Mouse (Mus musculus) lung, adult 2 months (tissue): ENCODE results near the gene Scnn1a. TPM values are rescaled to one million over a fixed set of nuclear protein-coding genes. Genes with fewer than 3 reads are reported as not detected.
"Not testable (repeated sequence)": the region's sequence is repeated elsewhere in the genome, so short reads cannot be mapped to it uniquely, and the experiment has no call there.

Source experiments
- DNase-seq: peaks from one replicate; pipeline ENCODE4 v3.0.0; 2022
- H3K4me1 ChIP-seq: fragments of 200-500 bp; 2 replicates; pipeline ENCODE4 v1.6.1; 2011; ENCODE audit warnings: low read length; ENCODE audit not compliant: control insufficient read depth, insufficient read depth
- H3K4me3 ChIP-seq: fragments of 200-500 bp; replicated peaks from 2 replicates; pipeline ENCODE3; 2011; ENCODE audit warnings: low read depth, mild to moderate bottlenecking, control low read depth, low read length; ENCODE audit errors: extremely low read depth
- CTCF ChIP-seq: fragments of 200-500 bp; IDR thresholded peaks from 2 replicates; pipeline ENCODE4 v1.5.1; 2011; ENCODE audit warnings: mild to moderate bottlenecking, low read length, control low read depth; ENCODE audit not compliant: insufficient read depth
- POLR2A ChIP-seq: fragments of 200-500 bp; IDR thresholded peaks from 2 replicates; pipeline ENCODE4 v1.6.1; 2011; ENCODE audit warnings: low read depth, mild to moderate bottlenecking, control low read depth, low read length, borderline replicate concordance; ENCODE audit errors: extremely low read depth
- WGBS: fragments of 180-500 bp; shearing (Covaris S2); methylation state at CpG from one replicate; pipeline ENCODE4 v1.1.7; 2018; 5-methylcytosine and 5-hydroxymethylcytosine counted together
- polyA plus RNA-seq: library from polyadenylated mRNA; depleted of rRNA; stranded (reverse); fragments of >200 nt; gene quantifications from 2 replicates; pipeline ENCODE4 v1.2.3, GENCODE M21; 2012; rRNA removed

Gene Scnn1a
- polyA plus RNA-seq: 245 and 249 TPM in 2 replicates

DNA sequence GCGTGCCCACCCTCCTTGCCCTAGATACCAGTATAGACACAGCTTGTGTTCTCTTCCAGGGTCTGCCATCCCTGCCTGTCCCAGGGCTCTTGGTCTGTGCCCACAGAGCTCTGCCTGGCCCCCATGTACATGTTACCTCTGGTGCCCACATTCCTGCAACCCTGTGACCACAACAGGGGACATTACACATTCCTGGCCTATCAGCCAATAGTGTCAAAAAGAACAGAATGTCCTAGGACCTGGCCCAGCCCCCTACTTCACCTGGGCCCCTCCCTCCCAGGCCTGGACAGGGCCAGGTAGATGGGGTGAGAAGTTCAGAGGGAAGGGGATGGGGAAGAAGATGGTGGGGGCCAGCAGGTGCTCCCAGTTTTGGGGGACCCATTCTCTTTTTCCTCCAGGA is at the start of gene Scnn1a:
Gene Scnn1a, plus strand, starts transcription at position 337 of the 400 bp plus-strand sequence.
- 84% methylated on average over 1 of the region's 1 CpGs for WGBS

DNA sequence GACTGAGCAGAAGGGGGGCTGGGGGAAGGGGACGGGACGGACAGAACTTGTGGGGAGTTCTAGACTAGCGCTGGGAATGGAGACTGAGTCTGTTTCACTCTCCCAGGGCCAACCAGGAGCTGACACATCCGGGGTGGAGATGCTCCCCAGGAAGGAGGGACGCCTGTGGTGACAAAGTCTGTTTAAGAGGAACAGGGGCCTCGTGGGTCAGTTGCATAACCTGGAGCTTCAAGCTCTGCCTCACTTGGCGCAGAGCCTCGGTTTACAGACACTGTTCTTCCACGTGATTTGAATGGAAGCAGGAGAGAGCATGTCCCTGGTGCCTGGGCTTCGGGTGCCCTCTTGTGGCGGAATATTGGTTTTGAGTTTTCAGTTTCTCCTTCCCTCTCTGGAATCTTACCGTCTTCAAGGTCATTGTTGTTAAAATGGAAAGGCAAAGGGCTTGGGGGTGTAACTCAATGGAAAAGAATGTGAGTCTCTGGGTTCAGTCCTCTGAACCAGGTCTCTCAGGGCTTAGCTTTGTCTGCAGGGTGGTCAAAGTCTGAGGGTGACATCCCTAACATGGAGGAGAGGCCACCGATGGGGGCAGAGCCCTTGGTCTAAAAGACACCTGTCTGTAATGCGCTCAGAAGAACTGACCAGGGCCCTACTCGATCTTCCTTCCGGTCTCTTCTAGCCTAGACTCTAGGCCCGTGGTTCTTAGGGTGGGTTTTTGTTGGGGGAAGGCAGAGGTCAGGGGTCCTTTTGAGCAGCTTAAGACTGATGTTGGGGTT is 48.8 kb upstream of the Scnn1a start:
- DNase-seq: peak; percentile 86
- peak; percentile 95 for TF ChIP-seq CTCF
- peak; percentile 29; the same call in 1 of the 2 replicates for TF ChIP-seq POLR2A
- no peaks in the 10 kb centered on the region for H3K4me1 ChIP-seq
- H3K4me3 ChIP-seq: peak overlapping the region; percentile 1
- WGBS: 11% methylated on average over 17 of the region's 17 CpGs

More for the DNA sequence above, at the start of gene Scnn1a:
- Histone ChIP-seq H3K4me1 (peaks cover 6% of the 10 kb centered on the region; the same call in 1 of the 2 replicates), H3K4me3 (peak within 1 kb of the TSS; percentile 73)
- no peak for TF ChIP-seq CTCF
- TF ChIP-seq POLR2A: 0 out of 2 replicates have a peak, but pooled peaks have one; percentile 25
- DNase-seq: peak; percentile 70

DNA sequence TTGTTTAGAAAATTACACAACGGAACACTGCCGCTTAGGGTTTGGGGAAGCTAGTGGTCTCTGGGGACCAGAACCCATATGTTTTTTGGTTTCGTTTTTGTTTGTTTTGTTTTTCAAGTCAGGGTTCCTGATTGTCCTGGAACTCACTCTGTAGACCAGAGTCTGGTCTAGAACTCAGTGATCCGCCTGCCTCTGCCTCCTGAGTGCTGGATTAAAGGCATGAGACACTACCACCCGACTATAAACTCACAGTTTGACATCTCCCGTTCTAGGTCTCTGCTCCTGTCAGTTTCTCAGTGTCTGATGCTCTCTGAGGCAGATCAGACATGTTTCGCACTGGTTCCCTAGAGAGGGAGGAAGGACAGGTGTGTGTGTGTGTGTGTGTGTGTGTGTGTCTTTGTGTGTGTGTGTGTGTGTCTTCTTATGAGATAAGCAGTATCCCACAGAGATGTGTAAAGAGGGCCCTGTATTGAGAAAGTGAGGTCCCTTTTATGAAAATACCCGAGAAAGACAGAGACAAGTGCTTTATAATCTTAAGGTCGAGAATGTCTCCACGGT is 48.2 kb upstream of the Scnn1a start:
- WGBS: 69% methylated on average over 10 of the region's 10 CpGs
- TF ChIP-seq CTCF: no peak
- no peak for TF ChIP-seq POLR2A
- H3K4me1 ChIP-seq: no peaks in the 10 kb centered on the region
- no peak for DNase-seq
- H3K4me3 ChIP-seq: no peak overlapping the region

DNA sequence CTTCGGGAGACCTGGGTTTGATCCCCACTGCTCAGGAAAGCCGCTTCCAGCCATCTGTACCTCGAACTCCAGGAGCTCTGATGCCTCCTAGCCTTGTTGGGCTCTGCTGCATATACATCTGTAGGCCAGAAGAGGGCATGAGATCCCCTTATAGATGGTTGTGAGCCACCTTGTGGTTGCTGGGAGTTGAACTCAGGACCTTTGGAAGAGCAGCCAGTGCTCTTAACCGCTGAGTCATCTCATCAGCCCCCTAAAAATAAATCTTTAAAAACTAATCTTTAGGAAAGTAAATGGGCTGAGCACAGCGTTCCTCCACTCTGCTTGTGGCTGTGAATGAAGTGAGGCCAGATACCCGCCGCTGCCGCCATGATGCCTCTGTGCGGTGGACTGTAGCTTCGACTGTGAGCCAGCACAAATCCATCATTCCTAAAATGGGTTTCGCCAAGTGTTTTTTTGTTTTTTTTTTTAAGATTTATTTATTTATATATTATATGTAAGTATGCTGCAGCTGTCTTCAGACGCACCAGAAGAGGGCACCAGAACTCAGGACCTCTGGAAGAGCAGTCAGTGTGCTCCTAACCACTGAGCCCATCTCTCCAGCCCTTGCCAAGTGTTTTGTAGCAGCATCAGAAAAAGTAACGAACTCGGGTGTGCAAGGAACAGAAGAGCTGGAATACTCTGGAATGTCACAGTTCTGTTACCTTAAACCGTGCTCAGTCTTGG is 45.5 kb upstream of the Scnn1a start:
- WGBS: 41% methylated on average over 15 of the region's 15 CpGs
- Histone ChIP-seq H3K4me3 (no peak overlapping the region), H3K4me1 (no peaks in the 10 kb centered on the region)
- peak; percentile 25 for DNase-seq
- TF ChIP-seq CTCF (peak; percentile 63), POLR2A (no peak)

DNA sequence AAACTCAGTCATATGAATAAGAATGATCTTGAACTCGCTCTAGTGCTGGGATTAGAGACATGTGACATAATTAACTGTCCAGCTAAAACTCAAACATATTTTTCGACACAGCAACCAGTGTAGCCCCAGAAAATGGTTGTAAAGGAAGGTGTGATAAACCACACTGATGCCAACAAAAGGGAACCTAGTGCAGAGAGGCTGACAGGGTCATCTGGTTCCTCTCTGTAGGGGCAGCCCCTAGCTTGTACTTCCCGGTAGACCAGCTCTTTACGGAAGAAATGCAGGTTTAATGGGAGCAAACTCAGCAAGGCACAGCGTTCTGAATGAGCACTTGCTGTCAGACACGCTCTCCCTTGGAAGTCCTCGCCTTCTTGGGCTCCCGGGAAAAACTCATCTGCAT is 40.7 kb upstream of the Scnn1a start:
- no peak overlapping the region for H3K4me3 ChIP-seq
- WGBS: 58% methylated on average over 8 of the region's 8 CpGs
- no peaks in the 10 kb centered on the region for H3K4me1 ChIP-seq
- no peak for DNase-seq
- TF ChIP-seq POLR2A (no peak), CTCF (no peak)

DNA sequence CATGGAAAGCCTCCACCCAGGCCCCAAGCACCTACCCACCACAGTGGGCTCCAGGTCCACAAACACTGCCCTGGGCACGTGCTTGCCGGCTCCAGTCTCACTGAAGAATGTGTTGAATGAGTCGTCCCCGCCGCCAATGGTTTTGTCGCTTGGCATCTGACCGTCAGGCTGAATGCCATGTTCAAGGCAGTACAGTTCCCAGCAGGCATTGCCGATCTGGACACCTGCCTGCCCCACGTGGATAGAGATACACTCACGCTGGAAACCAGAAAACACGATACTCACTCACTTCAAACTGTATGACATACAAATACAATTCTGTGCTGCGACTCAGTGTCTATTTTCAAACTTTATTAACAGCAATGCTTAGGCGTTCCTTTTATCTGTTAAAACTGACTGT is 37.7 kb upstream of the Scnn1a start:
- not testable (repeated sequence) for H3K4me1 ChIP-seq, H3K4me3 ChIP-seq
- WGBS: 86% methylated on average over 13 of the region's 13 CpGs

DNA sequence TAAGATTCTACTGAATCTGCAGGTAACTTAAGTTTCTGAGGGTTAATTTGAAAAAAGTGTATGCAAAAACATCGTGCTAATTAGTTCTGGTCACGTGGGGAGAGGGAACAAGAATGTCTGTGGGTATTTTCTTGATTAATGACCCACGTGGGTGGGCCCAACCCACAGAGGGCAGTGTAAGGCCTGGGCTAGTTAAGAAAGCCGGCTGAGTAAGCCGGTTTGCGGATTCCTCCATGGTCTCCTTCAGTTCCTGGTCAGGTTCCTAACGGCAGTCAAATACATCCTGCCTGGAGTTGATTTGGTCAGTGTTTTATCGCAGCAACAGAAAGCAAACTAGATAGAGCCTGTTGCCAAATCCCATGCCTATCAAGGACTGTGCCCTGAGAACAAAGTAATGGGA is 36.2 kb upstream of the Scnn1a start:
- Histone ChIP-seq H3K4me1 (no peaks in the 10 kb centered on the region), H3K4me3 (no peak overlapping the region)
- 35% methylated on average over 8 of the region's 8 CpGs for WGBS
- no peak for DNase-seq
- TF ChIP-seq POLR2A: no peak
- no peak for TF ChIP-seq CTCF

More for the DNA sequence above, 37.7 kb upstream of the Scnn1a start:
- DNase-seq: not testable (repeated sequence)

DNA sequence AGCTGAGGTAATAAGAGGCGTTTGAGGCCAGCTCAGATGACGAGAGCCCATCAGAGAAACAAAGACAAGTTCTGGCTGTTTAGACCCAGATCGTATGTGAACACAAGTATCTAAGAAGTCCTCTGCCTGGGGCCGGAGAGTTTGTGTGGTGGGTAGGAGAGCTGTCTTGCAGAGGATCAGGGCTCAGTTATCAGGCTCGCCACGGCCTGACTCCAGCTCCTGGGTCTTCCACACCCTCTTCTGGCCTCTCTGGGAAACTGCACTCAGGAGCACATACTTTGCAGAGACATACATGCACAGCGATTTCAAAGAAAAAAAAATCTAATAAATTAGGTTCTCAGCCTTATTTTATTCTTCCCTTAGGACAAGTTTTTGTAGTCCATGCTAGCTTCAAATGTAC is 35.7 kb upstream of the Scnn1a start:
- no peak overlapping the region for H3K4me3 ChIP-seq
- no peaks in the 10 kb centered on the region for H3K4me1 ChIP-seq
- TF ChIP-seq POLR2A: no peak
- no peak for TF ChIP-seq CTCF
- DNase-seq: no peak
- WGBS: 92% methylated on average over 7 of the region's 7 CpGs

DNA sequence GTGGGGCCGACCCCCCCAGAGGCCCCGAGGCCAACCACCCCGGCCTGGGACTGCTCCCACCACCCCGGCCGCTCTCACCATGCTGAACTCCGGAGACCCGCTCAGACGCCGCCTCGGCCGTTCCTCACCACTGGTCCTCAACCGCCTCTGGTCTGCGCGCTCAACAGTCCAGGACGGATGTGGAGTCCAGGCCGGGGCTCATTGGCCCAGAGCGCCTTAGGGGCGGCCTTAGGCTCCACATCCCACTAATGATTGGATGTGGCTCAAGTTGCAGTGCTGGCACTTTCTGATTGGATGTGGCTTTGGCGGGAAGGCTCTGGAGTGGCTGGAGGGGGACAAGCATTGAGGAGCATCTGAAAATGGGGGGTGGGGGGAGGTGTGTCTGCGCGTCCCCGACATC is 34.6 kb upstream of the Scnn1a start, which contains the start of gene Tuba3a:
Gene Tuba3a, minus strand, starts transcription at position 153 of the 400 bp plus-strand sequence.
- DNase-seq: no peak
- TF ChIP-seq CTCF (no peak), POLR2A (no peak)
- WGBS: 95% methylated on average over 22 of the region's 22 CpGs
- no peaks in the 10 kb centered on the region for H3K4me1 ChIP-seq
- no peak within 1 kb of the TSS for H3K4me3 ChIP-seq
